Mouse (Mus musculus) ES-Bruce4 (cell line): Measurements from ENCODE around the gene Tlr13.

Experiments
- CTCF ChIP-seq: IDR thresholded peaks from one replicate; pipeline ENCODE4 v1.8.1; 2011; ENCODE audit warnings: low read depth, low read length
- EP300 ChIP-seq: IDR thresholded peaks from 2 replicates; pipeline ENCODE4 v1.6.1; 2011; ENCODE audit warnings: low read depth, low read length; ENCODE audit not compliant: insufficient read depth
- POLR2A ChIP-seq: IDR thresholded peaks from one replicate; pipeline ENCODE4 v1.8.1; 2011; ENCODE audit warnings: low read length; ENCODE audit not compliant: insufficient read depth

DNA sequence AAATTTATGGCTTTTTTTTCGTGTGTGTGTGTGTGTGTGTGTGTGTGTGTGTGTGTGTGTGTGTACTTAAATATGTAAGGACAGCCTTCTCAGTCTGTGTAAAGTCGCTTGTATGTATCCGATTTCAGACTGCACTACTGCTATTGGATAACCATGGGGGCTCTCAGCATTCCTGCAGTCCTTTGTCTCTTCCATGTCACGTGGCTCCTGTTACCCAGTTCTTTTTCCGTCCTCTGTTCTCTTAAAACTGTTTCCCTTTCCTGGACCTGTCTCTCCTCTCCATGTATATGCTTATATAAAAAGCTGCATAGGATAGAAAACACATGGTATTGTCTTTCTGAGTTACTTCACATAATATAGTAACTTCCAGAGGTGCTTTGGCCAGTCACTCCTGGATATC is 42.7 kb downstream of the Tlr13 start:
- TF ChIP-seq CTCF = no peak
- TF ChIP-seq EP300 = no peak
- no peak for TF ChIP-seq POLR2A
